Mouse (Mus musculus) frontal cortex, postnatal 14 days (tissue): ENCODE results near the gene Nfam1.

Experiments used
- DNase-seq, 2 experiments: peaks; one replicate each; pipeline ENCODE4 v3.0.0; 2022; ENCODE audit warnings: low spot score in 2 of 2

Gene Nfam1

DNA sequence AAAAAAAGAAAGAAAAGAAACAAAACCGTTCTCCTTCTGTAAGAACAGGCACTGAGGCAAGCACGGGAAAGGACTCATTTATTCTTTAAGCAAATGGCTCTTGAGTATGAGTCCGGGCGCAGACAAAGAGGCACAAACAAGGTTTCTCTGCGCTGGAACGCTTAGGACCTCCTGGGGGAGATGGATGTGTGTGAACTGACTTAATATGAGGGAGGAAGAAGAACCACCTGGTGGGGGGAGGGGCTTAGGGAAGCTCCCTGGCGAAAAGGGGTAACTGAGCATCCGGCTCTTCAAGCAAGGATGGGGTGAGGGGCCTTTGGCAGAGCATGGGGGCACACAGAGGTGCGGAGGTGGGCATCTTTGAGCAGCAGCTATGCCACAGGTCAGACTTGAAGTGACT is 40.2 kb downstream of the Nfam1 start:
- DNase-seq = no peak

DNA sequence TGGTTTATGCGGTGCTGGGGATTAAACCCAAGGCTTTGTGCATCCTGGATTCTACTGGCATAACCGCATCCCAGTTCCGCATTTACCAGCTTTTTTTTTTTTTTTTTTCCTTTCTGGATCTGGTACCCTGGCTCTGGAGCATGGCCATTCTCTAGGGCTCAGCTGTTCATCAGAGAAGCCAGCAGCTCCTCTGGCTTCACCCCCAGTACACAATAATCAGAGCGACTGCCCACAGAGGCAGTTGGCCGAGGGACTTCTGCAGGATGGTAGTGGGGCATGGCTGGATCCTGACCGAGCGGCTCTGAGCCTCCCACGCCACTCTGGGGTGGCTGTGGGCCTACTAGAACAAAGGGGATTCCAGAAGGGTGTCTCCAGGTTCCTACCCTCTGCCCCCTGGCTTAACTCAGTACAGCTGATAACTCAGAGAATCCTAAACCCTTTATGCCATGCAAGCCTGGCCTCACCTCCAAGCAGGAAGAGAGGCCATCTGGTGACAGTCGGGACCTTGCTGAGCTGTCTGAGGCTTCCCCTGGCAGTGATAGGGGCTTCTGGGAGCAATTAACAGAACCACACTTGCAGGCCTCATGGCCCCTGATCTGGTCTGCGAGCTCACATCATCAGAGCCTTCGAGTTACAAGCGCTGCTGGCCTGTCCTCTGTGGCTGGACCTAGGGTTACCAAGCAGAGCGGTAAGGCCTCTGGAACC is 40.9 kb downstream of the Nfam1 start:
- no peak for DNase-seq

DNA sequence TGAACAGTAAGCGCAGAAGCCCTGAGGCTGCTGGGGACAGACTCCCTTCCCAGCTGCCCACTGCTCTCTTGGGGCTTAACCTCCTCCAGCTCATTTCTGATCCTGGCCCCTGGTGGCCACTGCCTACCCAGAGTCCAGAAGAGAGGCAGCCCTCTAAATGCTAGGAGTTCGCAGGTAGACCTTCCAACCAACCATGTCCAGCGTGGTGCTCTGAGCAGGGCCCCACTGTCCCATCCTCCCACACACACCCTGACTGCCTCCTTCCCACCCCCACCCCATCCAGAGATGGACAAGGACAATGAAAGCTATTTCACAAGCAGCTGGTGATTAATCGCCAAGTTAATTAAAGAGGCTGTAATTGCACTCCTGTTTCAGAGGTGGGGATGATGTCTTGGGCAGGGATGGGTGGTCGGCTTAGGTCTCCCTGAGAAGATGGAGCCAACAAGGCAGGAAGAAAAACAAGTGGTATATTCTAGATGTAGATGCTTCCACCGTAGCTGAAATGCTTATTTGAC is 43.9 kb downstream of the Nfam1 start:
- no peak for DNase-seq

DNA sequence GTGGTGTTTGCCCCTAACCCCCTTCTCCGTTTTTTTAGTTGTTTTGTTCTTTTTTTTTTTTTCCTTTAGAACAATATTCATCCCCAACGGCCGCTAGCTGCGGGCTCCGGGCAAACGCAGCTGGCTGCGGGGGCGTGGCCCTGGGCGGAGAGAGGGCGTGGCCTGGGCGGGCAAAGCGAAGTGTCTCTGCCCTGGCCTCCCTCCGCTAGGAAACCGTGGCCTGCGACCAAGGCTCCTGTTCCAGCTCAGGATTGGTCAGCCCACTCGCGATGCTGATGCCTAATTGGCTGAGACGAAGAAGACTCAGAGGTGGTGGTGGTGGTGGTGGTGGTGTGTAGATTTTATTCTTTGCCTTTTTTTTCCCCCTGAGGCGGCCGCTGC is 45.4 kb downstream of the Nfam1 start, which contains the start of gene Tcf20:
Tcf20 (minus strand) TSS at position 141 of the 381 bp plus-strand sequence.
- peak; percentile 85 to 89 for DNase-seq

DNA sequence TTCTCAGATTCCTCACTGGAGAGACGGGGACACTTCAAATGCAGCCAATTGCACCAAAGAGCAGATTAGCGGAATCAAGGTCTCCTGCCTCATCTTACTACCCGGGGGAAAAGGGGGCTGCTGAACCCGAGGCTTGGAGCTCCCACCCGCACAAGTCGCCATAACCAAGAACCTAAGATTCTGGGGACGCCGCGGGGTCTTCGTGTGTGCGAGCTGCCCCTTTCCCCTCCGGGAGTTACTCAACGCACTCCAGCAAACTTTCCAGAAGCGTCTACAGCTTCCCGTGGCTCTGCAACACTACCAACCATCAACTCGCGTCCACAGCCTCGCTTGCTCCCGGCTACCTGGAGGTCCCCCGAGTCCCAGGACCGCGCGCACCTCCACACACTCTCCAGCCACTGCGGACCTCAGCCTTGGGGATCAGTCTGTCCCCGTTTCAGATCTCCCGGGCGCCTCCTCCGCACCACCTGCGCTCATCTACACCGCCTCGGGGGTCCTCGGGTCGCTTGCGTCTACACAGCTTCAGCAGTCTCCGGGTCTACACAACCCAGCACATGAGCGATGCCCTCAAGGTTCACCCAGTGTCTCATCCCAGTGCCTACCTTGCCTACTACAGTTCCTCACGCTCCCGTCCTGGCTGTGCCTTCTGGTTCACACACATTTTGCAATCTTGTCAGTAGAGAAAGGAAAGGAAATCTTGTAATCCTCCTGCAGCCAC is 45.9 kb downstream of the Nfam1 start:
- no peak for DNase-seq

DNA sequence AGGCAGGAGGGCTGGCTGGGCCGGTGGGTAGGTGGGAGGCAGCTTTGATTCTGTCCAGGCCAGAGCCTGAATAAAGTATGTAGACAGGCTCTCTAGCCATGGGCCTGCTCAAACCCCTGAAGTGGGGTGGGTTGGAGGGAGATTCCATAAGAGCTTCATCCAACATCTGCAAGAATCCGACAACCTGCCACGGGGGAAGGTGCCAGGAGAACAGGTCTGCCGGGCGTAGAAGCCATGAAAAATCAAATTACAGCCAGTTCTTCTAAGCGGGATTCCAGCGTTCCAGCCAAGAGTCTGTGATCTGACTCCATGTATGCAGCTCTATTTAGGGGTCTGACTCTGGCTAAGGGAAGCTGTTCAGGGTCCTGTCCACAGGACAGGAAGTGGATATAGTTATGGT is 48.5 kb downstream of the Nfam1 start:
- no peak for DNase-seq

DNA sequence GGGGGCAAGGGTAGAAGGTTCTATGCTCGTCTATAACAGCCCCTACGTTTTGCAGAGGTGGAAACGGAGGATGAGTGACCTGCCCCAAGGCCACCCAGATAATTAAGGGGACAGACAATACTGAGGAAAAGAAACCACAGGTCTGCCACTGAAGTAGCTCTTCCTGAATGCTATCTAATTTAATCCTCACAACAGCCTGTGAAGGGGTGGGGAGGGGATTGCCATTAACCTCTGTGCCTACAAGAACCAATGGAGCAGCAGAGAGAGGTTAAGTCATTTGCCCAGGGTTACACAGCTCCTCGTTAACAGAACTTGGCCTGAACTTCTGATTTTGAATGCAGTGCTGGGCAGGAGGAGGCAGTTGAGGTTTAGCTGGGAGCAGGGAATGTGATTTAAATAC is 49.0 kb downstream of the Nfam1 start:
- no peak for DNase-seq

DNA sequence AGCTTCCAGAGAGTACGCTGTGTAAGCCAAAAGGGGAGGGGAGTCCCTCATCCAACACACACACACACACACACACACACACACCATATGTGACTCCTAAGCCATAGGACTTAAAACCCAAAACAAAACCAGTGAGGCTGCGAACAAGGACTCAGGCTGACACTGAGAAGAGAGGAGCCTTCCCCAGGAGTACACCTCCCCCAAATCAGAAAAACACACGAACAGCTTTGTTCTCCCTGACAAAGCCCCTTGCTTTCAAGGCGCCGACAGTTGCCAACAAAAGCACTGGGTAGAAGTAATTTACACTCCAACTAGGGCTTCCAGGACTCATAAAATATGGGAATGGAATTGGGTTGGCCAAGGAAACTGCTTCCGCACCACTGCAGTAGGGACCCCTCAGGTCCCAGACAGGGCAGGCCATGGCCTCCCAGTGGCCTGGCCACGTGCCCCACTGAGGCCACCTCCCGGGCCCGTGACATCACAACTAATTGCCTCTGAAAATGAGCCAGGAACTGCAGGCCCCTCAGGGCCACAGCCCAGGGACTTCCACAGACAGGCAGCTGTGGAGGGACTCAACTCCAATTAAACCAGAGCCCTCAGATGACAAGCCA is 49.6 kb downstream of the Nfam1 start:
- DNase-seq = peak in 1 of 2 experiments; percentile 53

DNA sequence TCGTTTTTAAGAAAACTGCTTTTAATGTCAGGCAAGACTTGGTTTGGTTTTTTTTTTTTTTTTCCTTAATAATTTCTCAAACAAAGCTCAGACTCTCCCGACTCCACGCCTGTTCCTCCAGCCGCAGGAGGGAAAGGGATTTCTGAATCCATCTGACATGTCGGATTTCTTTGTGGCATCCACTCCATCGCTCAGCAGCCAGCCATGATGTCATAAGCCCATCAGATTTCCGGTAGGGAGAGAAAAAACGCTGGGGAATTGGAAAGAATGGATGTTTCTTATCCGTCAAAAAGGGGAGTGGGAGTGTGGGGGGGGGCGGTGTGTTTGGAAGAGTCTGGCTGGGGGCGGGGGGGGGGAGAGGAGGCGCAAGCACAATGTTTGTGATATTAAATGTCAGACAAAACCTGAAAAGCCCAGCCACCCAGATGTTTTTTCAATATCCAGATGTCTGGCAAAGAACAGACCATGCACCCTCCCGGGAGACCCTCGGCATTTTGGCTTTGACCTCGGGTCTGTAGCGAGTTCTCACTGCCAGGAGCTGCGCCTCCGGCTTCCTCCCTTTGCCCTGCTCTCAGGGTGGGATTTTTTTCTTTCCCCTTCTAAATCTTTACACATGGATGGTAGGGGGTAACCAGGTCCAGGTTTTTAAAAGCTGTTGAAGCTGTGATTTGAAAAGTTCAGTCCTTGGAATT is 50.2 kb downstream of the Nfam1 start:
- no peak for DNase-seq

DNA sequence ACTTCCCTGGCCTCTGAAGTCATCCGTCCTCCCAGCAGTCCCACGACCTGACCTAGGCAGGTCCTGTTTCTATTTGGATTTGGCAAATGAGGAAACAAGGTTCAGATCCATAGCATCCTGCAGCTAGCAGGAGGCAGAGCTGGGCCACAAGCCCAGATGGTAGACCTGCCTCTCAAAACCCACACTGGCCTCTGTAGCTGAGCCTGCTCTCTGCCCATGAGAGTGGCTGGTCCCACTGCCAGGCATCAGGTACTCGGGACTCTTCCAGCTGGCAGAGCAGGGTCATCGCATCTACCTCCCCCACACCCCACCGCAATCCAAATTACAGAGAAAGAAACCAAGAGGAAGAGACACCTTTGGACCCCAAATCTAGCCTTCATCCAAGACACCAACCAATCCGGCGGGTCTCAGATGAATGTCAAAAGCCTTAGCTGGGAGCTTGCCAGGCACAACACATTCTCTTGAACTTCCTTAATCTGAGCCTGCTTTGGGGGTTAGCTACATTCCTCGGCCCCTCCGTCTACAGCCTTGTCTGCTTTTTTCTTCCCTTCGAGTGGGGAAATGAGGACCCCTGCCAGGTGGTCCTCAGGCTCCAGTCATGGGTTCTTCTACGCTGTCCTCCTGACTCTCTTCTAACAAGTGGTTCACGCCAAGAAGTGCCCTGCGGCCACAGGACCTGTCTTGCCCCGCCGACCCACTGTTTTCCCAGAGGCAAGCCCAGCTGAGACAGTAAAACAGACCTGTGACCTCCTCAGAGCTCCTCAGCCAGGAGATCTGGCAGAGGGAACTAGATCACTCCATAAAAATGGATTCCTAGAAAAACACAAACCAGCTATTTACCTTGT is 51.2 kb downstream of the Nfam1 start:
- DNase-seq = no peak

DNA sequence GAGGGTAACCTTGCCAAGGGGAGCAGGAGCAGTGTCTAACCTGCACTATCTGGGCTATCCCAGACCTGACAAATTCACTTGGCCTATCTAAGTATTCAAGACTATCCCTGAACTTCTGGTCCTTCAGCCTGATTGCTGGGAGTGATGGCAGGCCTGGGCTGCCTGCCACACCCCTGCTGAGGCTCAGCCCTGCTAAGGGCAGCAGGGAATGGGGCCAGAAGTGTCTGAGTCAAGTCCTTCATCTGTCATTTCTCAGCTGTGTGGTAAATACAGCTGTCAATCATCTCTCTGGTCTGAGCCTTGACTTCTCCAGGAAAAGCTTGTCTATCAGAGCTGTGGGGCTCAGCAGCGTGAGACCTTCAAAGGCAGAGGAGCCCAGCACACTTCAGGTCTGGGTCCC is 53.6 kb downstream of the Nfam1 start:
- no peak for DNase-seq

DNA sequence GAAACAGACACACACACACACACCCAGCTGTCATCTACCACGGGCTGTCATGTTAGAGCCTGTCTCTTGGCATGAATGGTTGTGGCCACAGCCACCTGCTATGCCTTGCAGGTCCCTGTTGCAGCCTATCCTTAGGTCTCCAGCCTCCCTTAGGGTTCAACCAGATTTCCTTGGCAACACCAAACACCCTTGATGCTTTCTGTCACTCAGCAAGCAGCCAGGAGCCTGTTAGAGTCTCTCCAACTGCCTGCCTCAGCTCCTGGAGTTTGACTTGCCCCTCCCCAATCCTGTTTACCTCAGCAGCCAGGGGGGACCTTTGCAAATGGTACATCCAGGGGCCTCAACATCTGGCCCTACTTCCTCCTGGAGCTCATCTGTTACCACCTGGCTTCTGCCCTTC is 58.6 kb downstream of the Nfam1 start:
- DNase-seq = no peak

DNA sequence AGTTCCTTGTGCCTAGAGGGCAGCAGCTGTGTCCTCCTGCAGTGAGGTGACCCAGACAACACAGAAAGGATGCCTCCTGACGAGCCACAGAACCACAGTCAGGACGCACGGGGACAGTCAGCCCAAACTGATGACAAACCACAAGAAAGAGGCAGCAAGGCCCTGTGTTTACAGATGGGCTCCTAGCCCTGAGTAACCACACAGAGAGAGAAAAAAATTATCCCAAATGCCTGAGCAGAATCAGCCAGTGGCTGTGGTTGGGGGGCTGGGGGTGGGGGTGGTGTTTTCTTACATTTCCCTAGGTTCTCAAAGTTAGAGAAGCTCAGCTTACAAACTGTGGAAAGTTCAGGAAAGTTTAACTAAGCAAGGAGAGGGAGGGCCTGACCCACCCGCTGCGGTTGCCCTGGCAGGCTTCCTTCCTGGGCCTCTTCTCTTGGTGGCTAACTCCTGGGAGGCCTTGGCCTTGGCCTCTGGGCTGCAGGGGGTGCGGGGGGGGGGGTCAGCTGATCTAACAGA is 63.8 kb downstream of the Nfam1 start:
- no peak for DNase-seq

DNA sequence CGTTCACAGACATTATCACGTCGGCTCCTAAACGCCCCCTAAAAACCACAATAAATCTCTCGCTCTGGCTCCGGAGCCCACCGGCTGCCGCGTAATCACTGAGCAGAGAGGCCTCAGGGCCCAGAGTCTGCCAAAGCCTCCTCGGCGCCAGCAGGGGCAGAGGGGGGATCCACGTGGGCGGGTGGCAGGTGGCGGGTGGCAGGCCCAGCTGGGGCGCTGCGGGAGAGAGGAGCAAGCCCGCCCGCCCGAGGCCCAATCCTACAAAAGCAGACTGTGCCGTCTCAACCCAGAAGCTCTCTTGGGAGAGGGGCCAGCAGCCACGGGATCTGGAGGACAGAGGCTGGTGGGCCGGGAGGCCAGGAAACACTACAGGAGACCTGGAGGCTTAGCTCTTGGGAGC is 64.7 kb downstream of the Nfam1 start:
- DNase-seq = peak in 1 of 2 experiments; percentile 47

DNA sequence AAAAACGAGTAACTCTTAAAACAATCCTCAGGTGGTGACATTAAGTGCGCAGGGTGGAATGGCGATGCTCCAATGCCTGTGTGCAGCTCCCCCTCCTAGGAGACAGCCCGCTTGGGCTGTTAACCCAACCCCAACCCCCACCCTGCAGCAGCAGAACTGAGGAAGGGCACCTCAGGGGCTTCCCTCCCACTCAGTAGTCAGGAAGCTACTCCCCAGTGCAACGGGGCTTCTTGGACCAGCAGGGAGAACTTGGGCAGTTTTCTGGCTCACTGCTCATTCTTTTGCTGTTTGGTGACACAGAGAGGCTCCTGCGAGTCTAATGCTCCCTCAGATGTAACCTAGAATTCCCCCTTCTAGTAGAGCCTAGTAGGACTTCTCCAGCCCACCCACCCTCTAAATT is 65.2 kb downstream of the Nfam1 start:
- DNase-seq = no peak

DNA sequence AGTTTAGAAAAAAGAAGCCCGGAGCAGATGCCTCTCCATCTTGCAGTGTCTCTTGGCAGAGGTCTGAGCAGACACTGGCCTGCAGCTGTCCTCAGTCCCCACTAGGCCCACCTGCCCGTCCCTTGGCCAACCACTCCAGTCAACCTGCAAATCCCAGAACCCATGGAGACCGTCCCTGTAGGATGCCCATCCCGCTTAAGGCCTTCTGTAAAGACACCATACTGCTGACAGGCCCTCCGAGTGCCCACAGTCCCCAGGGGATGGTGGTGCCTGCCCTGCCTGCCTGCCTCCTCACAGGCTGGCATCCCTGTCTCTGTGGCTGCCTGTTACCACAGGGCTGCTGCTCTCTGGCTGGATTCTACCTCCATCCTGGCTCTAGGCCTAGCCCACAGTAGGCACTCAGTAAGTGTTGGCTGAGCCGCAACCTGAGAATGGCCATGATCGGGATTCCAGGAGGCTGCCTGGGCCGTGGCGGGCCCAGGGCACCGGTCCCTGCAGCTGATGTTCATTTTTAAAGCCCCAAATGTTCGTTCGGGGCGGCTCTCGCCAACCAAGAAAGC is 68.8 kb downstream of the Nfam1 start:
- no peak for DNase-seq

DNA sequence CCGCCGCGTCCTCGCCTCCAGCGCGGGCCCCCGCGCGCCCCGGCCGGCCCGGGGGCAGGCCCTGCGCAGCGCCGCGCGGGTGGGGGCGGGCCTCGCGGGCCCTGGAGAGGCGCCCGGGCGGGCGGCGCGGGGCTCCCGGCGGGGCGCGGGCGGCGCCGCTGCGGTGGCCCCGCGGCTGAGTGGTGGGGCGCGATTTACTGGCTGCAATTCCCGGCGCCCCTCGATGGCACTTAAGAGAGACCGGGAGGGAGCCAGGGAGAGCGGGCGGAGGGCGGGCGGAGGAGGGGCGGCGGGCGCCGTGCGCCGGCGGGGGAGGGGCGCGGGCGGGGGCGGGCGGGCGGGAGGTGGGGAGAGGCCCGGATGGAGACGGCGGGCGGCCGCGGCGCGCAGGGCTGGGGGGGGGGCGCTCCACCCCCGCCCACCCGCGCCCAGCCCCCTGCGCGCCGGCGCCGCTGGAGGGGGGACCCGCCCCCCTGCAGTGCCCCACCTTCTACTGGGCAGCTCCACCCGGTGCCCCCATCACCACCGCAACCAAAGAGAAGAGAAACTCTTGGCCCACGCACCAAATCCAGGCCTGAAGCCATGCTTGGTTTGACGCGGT is 69.5 kb downstream of the Nfam1 start:
- DNase-seq = no peak

DNA sequence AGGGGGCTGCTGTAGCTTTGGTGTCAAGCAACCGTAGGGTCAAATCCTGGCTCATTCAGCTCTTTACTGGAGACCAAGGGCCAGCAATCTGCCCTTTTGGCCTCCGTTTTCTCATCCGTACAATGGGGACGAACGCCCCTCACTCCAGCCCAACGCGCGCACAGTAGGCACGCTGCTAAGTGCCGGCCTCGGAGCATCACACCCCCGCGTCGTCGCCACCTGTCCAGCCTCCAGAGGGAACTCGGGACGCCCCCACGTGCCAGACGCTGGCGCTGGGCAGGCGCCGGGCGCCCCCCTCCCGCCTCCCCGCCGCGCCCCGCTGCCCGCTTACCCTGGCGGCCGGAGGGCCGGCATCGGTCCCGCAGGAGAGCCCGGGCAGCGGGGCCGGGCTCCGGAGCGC is 70.0 kb downstream of the Nfam1 start:
- DNase-seq = no peak

DNA sequence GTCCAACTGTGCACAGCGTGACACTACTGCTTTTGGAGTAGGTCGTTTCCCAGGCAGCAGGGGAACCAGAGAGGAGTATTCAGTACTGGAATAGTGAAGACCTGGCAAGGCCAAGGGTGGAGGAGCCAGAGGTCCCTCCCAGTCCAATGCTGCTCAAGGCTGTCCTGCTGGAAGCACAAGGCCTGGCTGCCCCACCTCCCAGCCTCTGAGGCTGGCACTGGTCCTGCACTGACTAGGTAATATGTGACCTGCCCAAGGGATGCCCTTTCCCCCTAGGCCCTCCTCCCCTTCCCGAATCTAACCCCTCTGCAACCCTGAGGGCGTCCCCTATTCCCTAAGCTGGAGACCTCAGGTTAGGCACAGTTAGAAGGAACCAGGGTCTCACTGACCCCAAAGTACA is 70.6 kb downstream of the Nfam1 start:
- DNase-seq = no peak

DNA sequence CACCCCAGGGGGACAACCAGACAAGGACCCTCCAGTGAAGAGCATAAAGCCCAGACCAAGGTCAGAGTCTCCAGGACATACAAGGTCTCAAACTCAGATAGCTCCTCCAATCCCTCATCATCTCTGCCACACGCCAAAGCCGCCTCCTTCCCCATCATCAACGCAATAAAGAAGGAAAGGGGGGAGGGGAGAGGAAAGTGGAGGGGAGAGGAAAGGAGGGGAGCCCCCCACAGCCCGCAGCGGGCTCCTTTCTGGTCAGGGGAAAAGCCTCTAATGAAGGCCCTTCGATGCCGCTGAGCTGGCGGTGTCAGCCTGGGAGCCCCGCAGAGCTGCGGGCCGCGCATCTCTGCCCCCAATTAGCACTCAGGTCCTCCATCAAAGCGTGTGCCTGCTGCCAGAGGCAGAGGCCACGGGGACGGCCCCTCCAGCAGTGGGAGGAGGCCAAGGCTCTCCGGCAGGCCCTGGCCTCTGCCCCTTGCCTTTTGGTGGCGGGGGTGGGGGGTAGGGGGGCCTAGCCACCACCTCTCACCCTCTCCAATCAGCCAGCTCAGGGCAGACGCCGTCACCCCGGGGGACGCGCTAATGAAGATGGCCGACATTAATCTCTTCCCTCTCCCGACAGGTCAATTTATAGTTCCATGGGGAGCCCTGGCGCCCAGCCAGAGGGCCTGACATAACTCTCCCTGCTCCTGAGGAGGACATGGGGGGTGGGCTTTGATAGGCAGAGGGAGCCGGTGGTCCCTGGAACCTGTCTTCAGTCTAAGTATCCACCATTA is 72.1 kb downstream of the Nfam1 start:
- DNase-seq = no peak
